Mouse (Mus musculus) kidney, adult 8-10 months (tissue): ENCODE measurements at regions not wholly inside any gene's neighbourhood (a gene's known extent, or its start where the extent isn't known, plus 50 kb on each side); places are given as distances from the start of the nearest gene placed in this dataset.
"Not testable (repeated sequence)": the region's sequence is repeated elsewhere in the genome, so short reads cannot be mapped to it uniquely, and the experiment has no call there.

Experiments used
- DNase-seq, 2 experiments: peaks; one replicate each; pipeline ENCODE4 v3.0.0; 2022

- DNase-seq, result no peak
Observed at GRCm38 (mm10) chr2:107468671-107469070, 178.2 kb downstream of the Kcna4 start.

GRCm38 (mm10) chr2:107503646-107504379 is 213.4 kb downstream of the Kcna4 start:
- no peak for DNase-seq

- DNase-seq, result no peak
Observed at GRCm38 (mm10) chr2:107507426-107508167, 217.2 kb downstream of the Kcna4 start.

GRCm38 (mm10) chr2:107515486-107515885 is 225.0 kb downstream of the Kcna4 start:
- not testable (repeated sequence) for DNase-seq

- no peak for DNase-seq
Observed at GRCm38 (mm10) chr2:107518107-107518506, 227.7 kb downstream of the Kcna4 start.

- no peak for DNase-seq
Observed at GRCm38 (mm10) chr2:107518759-107519158, 228.3 kb downstream of the Kcna4 start.

GRCm38 (mm10) chr2:107519326-107519725 is 228.9 kb downstream of the Kcna4 start:
- DNase-seq, result peak in 1 of 2 experiments; percentile 0

- no peak for DNase-seq
Observed at GRCm38 (mm10) chr2:107519761-107520160, 229.3 kb downstream of the Kcna4 start.

- no peak for DNase-seq
Observed at GRCm38 (mm10) chr2:107543161-107543560, 252.7 kb downstream of the Kcna4 start.

GRCm38 (mm10) chr2:107552569-107552968 is 262.1 kb downstream of the Kcna4 start:
- DNase-seq, result no peak

GRCm38 (mm10) chr2:107556239-107556638 is 265.8 kb downstream of the Kcna4 start:
- DNase-seq, result no peak

- no peak for DNase-seq
Observed at GRCm38 (mm10) chr2:107569618-107570017, 279.2 kb downstream of the Kcna4 start.

- DNase-seq, result no peak
Observed at GRCm38 (mm10) chr2:107609872-107610559, 319.6 kb downstream of the Kcna4 start.

GRCm38 (mm10) chr2:107611811-107612210 is 321.4 kb downstream of the Kcna4 start:
- DNase-seq, result no peak

- no peak for DNase-seq
Observed at GRCm38 (mm10) chr2:107612221-107612620, 321.8 kb downstream of the Kcna4 start.

GRCm38 (mm10) chr2:107614715-107615114 is 324.3 kb downstream of the Kcna4 start:
- DNase-seq, result no peak

- DNase-seq, result no peak
Observed at GRCm38 (mm10) chr2:107627458-107627857, 337.0 kb downstream of the Kcna4 start.

GRCm38 (mm10) chr2:107659176-107659575 is 368.7 kb downstream of the Kcna4 start:
- DNase-seq, result no peak
